18 mouse cellular contexts compared by ENCODE assay signal in genomic region chr5:5013783-5014182, GRCm38 (mm10).
DNase-seq lines count a peak whose midpoint lies in the region; ATAC-seq lines count a peak whose summit lies in the region.
"Had no signal": no experiment of that assay in that cellular context is flagged by ENCODE, and none has a peak within 500 bp of the region (broad histone marks: within the 10 kb centered on the region; RNA-seq: fewer than 3 reads in every experiment).

No protein-coding gene starts in this region.

- no peak overlapping the region for H3K9ac ChIP-seq in heart, embryonic 11.5 days (ENCODE audit: low read depth, low read length)
- H3K9ac ChIP-seq in midbrain, embryonic 16.5 days (ENCODE audit: low read depth, low read length): no peak overlapping the region
- no peak overlapping the region for H3K9ac ChIP-seq in midbrain, embryonic 13.5 days (replicated peaks)
- H3K9ac ChIP-seq: forebrain, embryonic 13.5 days; forebrain, embryonic 15.5 days; forebrain, postnatal 0 days had no signal

- no peak for DNase-seq in heart, adult 11 months
- no peak for DNase-seq in left cerebral cortex, adult 9 months (ENCODE audit: low spot score in 2 of 2)
- DNase-seq: adrenal gland, adult 2 months; adrenal gland, postnatal 10 days; adrenal gland, postnatal 25 days; cerebellum, adult 11 months; cerebellum, adult 18-20 months; cerebellum, adult 8-10 months; cerebellum, adult 9-11 months; cerebellum, postnatal 14 days; cerebellum, postnatal 36 days; embryo, embryonic 11 days; forebrain, postnatal 0 days had no signal

- no peak overlapping the region for H3K4me3 ChIP-seq in heart, embryonic 11.5 days (ENCODE audit: low read depth, low read length)
- no peak overlapping the region for H3K4me3 ChIP-seq in midbrain, embryonic 16.5 days (ENCODE audit: low read depth, low read length)
- no peak overlapping the region for H3K4me3 ChIP-seq in midbrain, embryonic 13.5 days (replicated peaks)
- H3K4me3 ChIP-seq: forebrain, embryonic 13.5 days; forebrain, embryonic 15.5 days had no signal

- H3K27me3 ChIP-seq in heart, embryonic 11.5 days (ENCODE audit: control insufficient read depth, insufficient read depth, low read length): no peaks in the 10 kb centered on the region
- no peaks in the 10 kb centered on the region for H3K27me3 ChIP-seq in midbrain, embryonic 16.5 days (ENCODE audit: control insufficient read depth, insufficient read depth, low read depth, low read length)
- H3K27me3 ChIP-seq in midbrain, embryonic 13.5 days: peaks cover 30% of the 10 kb centered on the region
- H3K27me3 ChIP-seq: forebrain, embryonic 13.5 days; forebrain, embryonic 15.5 days had no signal

- H3K4me1 ChIP-seq in heart, embryonic 11.5 days (ENCODE audit: control insufficient read depth, insufficient read depth, low read length): no peaks in the 10 kb centered on the region
- H3K4me1 ChIP-seq in midbrain, embryonic 16.5 days (ENCODE audit: control insufficient read depth, insufficient read depth, low read length): no peaks in the 10 kb centered on the region
- H3K4me1 ChIP-seq in midbrain, embryonic 13.5 days (replicated peaks): peaks cover 2% of the 10 kb centered on the region
- H3K4me1 ChIP-seq: forebrain, embryonic 13.5 days; forebrain, embryonic 15.5 days had no signal

- H3K4me2 ChIP-seq in heart, embryonic 11.5 days: no peak overlapping the region
- no peak overlapping the region for H3K4me2 ChIP-seq in midbrain, embryonic 16.5 days (ENCODE audit: low read length)
- H3K4me2 ChIP-seq in midbrain, embryonic 13.5 days (replicated peaks): no peak overlapping the region
- H3K4me2 ChIP-seq: forebrain, embryonic 13.5 days; forebrain, embryonic 15.5 days had no signal

- H3K27ac ChIP-seq in heart, embryonic 11.5 days (ENCODE audit: low read depth, low read length): no peak overlapping the region
- no peak overlapping the region for H3K27ac ChIP-seq in midbrain, embryonic 16.5 days (ENCODE audit: low read length)
- H3K27ac ChIP-seq in midbrain, embryonic 13.5 days: no peak overlapping the region
- H3K27ac ChIP-seq: forebrain, embryonic 13.5 days; forebrain, embryonic 15.5 days had no signal

- H3K36me3 ChIP-seq in heart, embryonic 11.5 days (ENCODE audit: control insufficient read depth, insufficient read depth, low read length): no peaks in the 10 kb centered on the region
- peaks cover 2% of the 10 kb centered on the region; the same call in 1 of the 2 replicates for H3K36me3 ChIP-seq in midbrain, embryonic 16.5 days (ENCODE audit: control insufficient read depth, insufficient read depth, low read length)
- H3K36me3 ChIP-seq in midbrain, embryonic 13.5 days: peaks cover 4% of the 10 kb centered on the region; the same call in 1 of the 2 replicates
- H3K36me3 ChIP-seq: forebrain, embryonic 15.5 days had no signal

- 0 out of 2 replicates have a peak, but pooled peaks have one; percentile 26 for ATAC-seq in heart, embryonic 11.5 days (replicated peaks; ENCODE audit: insufficient number of reproducible peaks, low FRiP score, low TSS enrichment)
- ATAC-seq in midbrain, embryonic 16.5 days: 0 out of 2 replicates have a peak, but pooled peaks have one; percentile 12
- ATAC-seq in midbrain, embryonic 13.5 days: no peak
- ATAC-seq: forebrain, embryonic 13.5 days; forebrain, embryonic 15.5 days; forebrain, postnatal 0 days had no signal

- 69% methylated on average over 3 of the region's 3 CpGs for WGBS in heart, embryonic 11.5 days (ENCODE audit: insufficient replicate concordance)
- WGBS in midbrain, embryonic 16.5 days: 96% methylated on average over 3 of the region's 3 CpGs
- WGBS in midbrain, embryonic 13.5 days: 86% methylated on average over 3 of the region's 3 CpGs

- H3K9me3 ChIP-seq in heart, embryonic 11.5 days (replicated peaks; ENCODE audit: control insufficient read depth, low read length): no peaks in the 10 kb centered on the region
- no peaks in the 10 kb centered on the region for H3K9me3 ChIP-seq in midbrain, embryonic 16.5 days (replicated peaks; ENCODE audit: control insufficient read depth, low read length, poor library complexity, severe bottlenecking)
- H3K9me3 ChIP-seq in midbrain, embryonic 13.5 days: no peaks in the 10 kb centered on the region
- H3K9me3 ChIP-seq: forebrain, embryonic 13.5 days; forebrain, embryonic 15.5 days had no signal
